Mouse (Mus musculus): Measurements from ENCODE around the gene 4930432M17Rik. TPM values are rescaled to one million over a fixed set of nuclear protein-coding genes. Genes with fewer than 3 reads are reported as not detected.

Gene 4930432M17Rik
- total RNA-seq, 2 experiments from 2014 or later: not detected

- ATAC-seq (replicated peaks; ENCODE audit: low FRiP score, poor library complexity, severe bottlenecking): no peak
Observed at GRCm38 (mm10) chr3:121723968-121724524, 53.5 kb downstream of the 4930432M17Rik start.

DNA sequence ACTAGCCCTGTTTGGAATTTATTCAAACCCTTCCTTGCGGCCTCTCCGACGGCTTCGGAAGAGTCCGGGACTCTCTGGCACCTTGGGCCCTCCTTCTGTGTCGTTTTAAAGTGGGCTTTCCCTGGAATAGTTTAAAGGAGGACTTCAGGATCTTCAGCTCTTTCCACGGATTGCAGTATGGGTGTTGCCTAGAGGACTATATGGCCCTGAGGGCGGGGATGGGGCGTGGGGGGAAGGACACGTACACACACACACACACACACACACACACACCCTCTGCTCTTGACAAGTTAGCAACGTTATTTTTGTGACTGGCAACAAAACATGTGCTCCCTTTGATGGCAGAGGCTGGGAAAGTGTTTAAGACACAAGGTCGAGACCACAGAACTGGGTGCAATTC, 54.0 kb downstream of the 4930432M17Rik start:
- ATAC-seq (replicated peaks; ENCODE audit: low FRiP score, poor library complexity, severe bottlenecking): no peak

GRCm38 (mm10) chr3:121725651-121726050, 55.1 kb downstream of the 4930432M17Rik start:
- ATAC-seq (replicated peaks; ENCODE audit: low FRiP score, poor library complexity, severe bottlenecking): no peak

GRCm38 (mm10) chr3:121729678-121730077, 59.1 kb downstream of the 4930432M17Rik start:
- no peak for ATAC-seq (replicated peaks; ENCODE audit: low FRiP score, poor library complexity, severe bottlenecking)

Other genes starting within 250 kb of the 4930432M17Rik start
- gene Cnn3, start 244.3 kb upstream of the 4930432M17Rik start, total RNA-seq (2015; ENCODE audit: low replicate concordance): 9.7 and 41.1 TPM in 2 replicates
- 13.6 and 36.1 TPM in 2 replicates for gene Cnn3, start 244.3 kb upstream of the 4930432M17Rik start, total RNA-seq (2017; ENCODE audit: low replicate concordance)
- gene Slc44a3, start 138.4 kb upstream of the 4930432M17Rik start, total RNA-seq (2015; ENCODE audit: low replicate concordance): not detected in 2 replicates
- gene Slc44a3, start 138.4 kb upstream of the 4930432M17Rik start, total RNA-seq (2017; ENCODE audit: low replicate concordance): not detected in 2 replicates
- not detected in 2 replicates for gene F3, start 52.8 kb downstream of the 4930432M17Rik start, total RNA-seq (2015; ENCODE audit: low replicate concordance)
- gene F3, start 52.8 kb downstream of the 4930432M17Rik start, total RNA-seq (2017; ENCODE audit: low replicate concordance): not detected in 2 replicates
- gene Abcd3, start 144.5 kb downstream of the 4930432M17Rik start, total RNA-seq (2015; ENCODE audit: low replicate concordance): 7.6 and 10.9 TPM in 2 replicates
- gene Abcd3, start 144.5 kb downstream of the 4930432M17Rik start, total RNA-seq (2017; ENCODE audit: low replicate concordance): 4.9 and 8.5 TPM in 2 replicates

All from erythroid progenitor cell, adult 5-6 weeks (primary cell).